ENCODE assay signal across 17 mouse cellular contexts in the genomic region with DNA sequence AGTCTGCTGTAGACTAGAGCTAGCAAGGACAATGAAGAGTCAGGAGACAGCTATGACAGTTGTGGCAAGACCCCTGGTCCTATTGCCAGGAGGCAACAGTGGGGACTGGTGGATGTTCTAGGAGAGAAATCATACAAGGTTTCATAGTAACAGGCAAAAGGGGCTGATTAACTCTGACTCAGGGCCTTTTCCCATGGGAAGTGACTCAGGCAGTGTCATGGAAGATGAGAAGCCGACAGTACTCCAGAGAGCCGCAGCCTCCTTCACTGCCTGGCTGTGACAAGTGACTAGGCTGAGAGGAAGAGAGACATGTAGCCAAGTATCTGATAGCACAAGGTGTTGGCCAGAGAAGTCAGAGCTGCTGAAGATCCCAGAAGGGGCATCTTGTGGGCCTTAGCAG.
DNase-seq lines count a peak whose midpoint lies in the region; ATAC-seq and TF ChIP-seq lines count a peak whose summit lies in the region.
"Had no signal": no experiment of that assay in that cellular context is flagged by ENCODE, and none has a peak within 500 bp of the region (broad histone marks: within the 10 kb centered on the region; RNA-seq: fewer than 3 reads in every experiment).

No protein-coding gene starts in this region.

- H3K4me3 ChIP-seq in lung, embryonic 15.5 days, result no peak overlapping the region
- H3K4me3 ChIP-seq in brown adipose tissue, adult 24 weeks (ENCODE audit: insufficient read depth, low read depth, low read length), result no peak overlapping the region
- no peak overlapping the region for H3K4me3 ChIP-seq in myocyte
- no peak overlapping the region for H3K4me3 ChIP-seq in hindbrain, embryonic 13.5 days
- H3K4me3 ChIP-seq: embryonic facial prominence, embryonic 13.5 days; heart, embryonic 13.5 days; layer of hippocampus, adult 2 months had no signal

- H3K27ac ChIP-seq in lung, embryonic 15.5 days, result peak overlapping the region; percentile 26; the same call in 1 of the 2 replicates
- H3K27ac ChIP-seq in brown adipose tissue, adult 24 weeks (replicated peaks; ENCODE audit: low read depth, low read length), result peak overlapping the region; percentile 51
- H3K27ac ChIP-seq in hindbrain, embryonic 13.5 days, result no peak overlapping the region
- H3K27ac ChIP-seq: heart, embryonic 13.5 days; layer of hippocampus, adult 2 months had no signal

- no peaks in the 10 kb centered on the region for H3K79me2 ChIP-seq in myocyte (ENCODE audit: control insufficient read depth, insufficient read depth)

- H3K4me1 ChIP-seq in lung, embryonic 15.5 days, result peaks cover 47% of the 10 kb centered on the region
- H3K4me1 ChIP-seq in brown adipose tissue, adult 24 weeks (ENCODE audit: control insufficient read depth, insufficient read depth, insufficient read length, low read length), result peaks cover 35% of the 10 kb centered on the region
- peaks cover 11% of the 10 kb centered on the region for H3K4me1 ChIP-seq in hindbrain, embryonic 13.5 days (replicated peaks)

- H3ac ChIP-seq in myocyte (ENCODE audit: control insufficient read depth, insufficient read length), result no peak overlapping the region

- no peak for ATAC-seq in lung, embryonic 15.5 days (ENCODE audit: borderline replicate concordance, extremely low read depth, low FRiP score, low TSS enrichment)
- no peak for ATAC-seq in frontal cortex, adult (ENCODE audit: low TSS enrichment)
- no peak for ATAC-seq in hindbrain, embryonic 13.5 days (ENCODE audit: low FRiP score)
- ATAC-seq: forebrain, embryonic 14.5 days had no signal

- no peaks in the 10 kb centered on the region for H3K36me3 ChIP-seq in lung, embryonic 15.5 days
- no peaks in the 10 kb centered on the region for H3K36me3 ChIP-seq in myocyte (ENCODE audit: control insufficient read depth, insufficient read depth)
- H3K36me3 ChIP-seq in hindbrain, embryonic 13.5 days, result no peaks in the 10 kb centered on the region
- H3K36me3 ChIP-seq: embryonic facial prominence, embryonic 13.5 days; heart, embryonic 13.5 days had no signal

- no peaks in the 10 kb centered on the region for H3K27me3 ChIP-seq in lung, embryonic 15.5 days
- no peaks in the 10 kb centered on the region for H3K27me3 ChIP-seq in myocyte (ENCODE audit: control insufficient read depth, insufficient read depth, insufficient read length)
- no peaks in the 10 kb centered on the region for H3K27me3 ChIP-seq in hindbrain, embryonic 13.5 days
- H3K27me3 ChIP-seq: embryonic facial prominence, embryonic 13.5 days had no signal

- TF ChIP-seq POLR2A in myocyte (IDR thresholded peaks at IDR 0.05; ENCODE audit: insufficient read length, low read depth), result no peak

- H3K9me3 ChIP-seq in lung, embryonic 15.5 days, result no peaks in the 10 kb centered on the region
- no peaks in the 10 kb centered on the region for H3K9me3 ChIP-seq in hindbrain, embryonic 13.5 days
- H3K9me3 ChIP-seq: embryonic facial prominence, embryonic 13.5 days; heart, embryonic 13.5 days had no signal

- H3K4me2 ChIP-seq in lung, embryonic 15.5 days, result no peak overlapping the region
- H3K4me2 ChIP-seq in myocyte (ENCODE audit: low read depth), result peak overlapping the region; percentile 57
- no peak overlapping the region for H3K4me2 ChIP-seq in hindbrain, embryonic 13.5 days
- H3K4me2 ChIP-seq: embryonic facial prominence, embryonic 13.5 days; heart, embryonic 13.5 days; liver, embryonic 11.5 days had no signal

- H3K9ac ChIP-seq in lung, embryonic 15.5 days, result no peak overlapping the region
- H3K9ac ChIP-seq in hindbrain, embryonic 13.5 days, result no peak overlapping the region; the same call in 1 of the 2 replicates
- H3K9ac ChIP-seq: embryonic facial prominence, embryonic 13.5 days; heart, embryonic 13.5 days had no signal

- 59% methylated on average over 2 of the region's 2 CpGs for WGBS in lung, embryonic 15.5 days
- 71% methylated on average over 2 of the region's 2 CpGs for WGBS in hindbrain, embryonic 13.5 days

- peak; percentile 43 for DNase-seq in adrenal gland, postnatal 10 days
- DNase-seq in adrenal gland, adult 8-10 months, result no peak
- no peak for DNase-seq in lung, postnatal 14 days
- DNase-seq: cerebellum, postnatal 14 days; lung, postnatal 4 days; right cerebral cortex, adult 18-20 months; thymus, postnatal 36 days had no signal

TF ChIP-seq in myocyte, 11 proteins besides CTCF, POLR2A, EP300 and RAD21:
- no peak for TF ChIP-seq MYOD1 (IDR thresholded peaks at IDR 0.05; ENCODE audit: control insufficient read depth in 1 of 3, insufficient read length in 2 of 3, low read depth in 2 of 3)
- TF ChIP-seq MYOG (IDR thresholded peaks at IDR 0.05; ENCODE audit: control insufficient read depth in 1 of 3, insufficient read depth in 1 of 3, insufficient read length in 2 of 3, low read depth in 2 of 3), result peak in 1 of 3 experiments; percentile 3
- TF ChIP-seq REST (IDR thresholded peaks at IDR 0.05; ENCODE audit: insufficient read depth, insufficient read length), result no peak
